ENCODE assay signal across 16 mouse cellular contexts in genomic region chr6:38192952-38193351, GRCm38 (mm10).
"Had no signal": no experiment of that assay in that cellular context is flagged by ENCODE, and none has a peak within 500 bp of the region (broad histone marks: within the 10 kb centered on the region; RNA-seq: fewer than 3 reads in every experiment).

No protein-coding gene starts in this region.

- H3K4me2 ChIP-seq: neural tube, embryonic 13.5 days; neural tube, embryonic 15.5 days; stomach, embryonic 15.5 days had no signal

- H3K9ac ChIP-seq: neural tube, embryonic 13.5 days; neural tube, embryonic 15.5 days; stomach, embryonic 15.5 days had no signal

- DNase-seq: retina, postnatal 1 day; right cerebral cortex, adult 18-20 months; right cerebral cortex, postnatal 14 days; right cerebral cortex, postnatal 25 days; right cerebral cortex, postnatal 4 days; spleen, adult 18-20 months; thymus, adult 18-20 months; thymus, adult 2 months; thymus, postnatal 14 days; thymus, postnatal 25 days; thymus, postnatal 36 days; thymus, postnatal 4 days had no signal

- H3K9me3 ChIP-seq: neural tube, embryonic 13.5 days; neural tube, embryonic 15.5 days; stomach, embryonic 15.5 days had no signal

- H3K4me1 ChIP-seq: neural tube, embryonic 13.5 days; neural tube, embryonic 15.5 days; stomach, embryonic 15.5 days had no signal

- H3K27me3 ChIP-seq: neural tube, embryonic 13.5 days; neural tube, embryonic 15.5 days; stomach, embryonic 15.5 days had no signal

- H3K27ac ChIP-seq: neural tube, embryonic 13.5 days; neural tube, embryonic 15.5 days; stomach, embryonic 15.5 days; stomach, postnatal 0 days had no signal

- H3K4me3 ChIP-seq: neural tube, embryonic 13.5 days; neural tube, embryonic 15.5 days; stomach, embryonic 15.5 days had no signal
